Mouse (Mus musculus): ENCODE measurements at regions not wholly inside any gene's neighbourhood (a gene's known extent, or its start where the extent isn't known, plus 50 kb on each side); places are given as distances from the start of the nearest gene placed in this dataset.
"Not testable (repeated sequence)": the region's sequence is repeated elsewhere in the genome, so short reads cannot be mapped to it uniquely, and the experiment has no call there.

DNA sequence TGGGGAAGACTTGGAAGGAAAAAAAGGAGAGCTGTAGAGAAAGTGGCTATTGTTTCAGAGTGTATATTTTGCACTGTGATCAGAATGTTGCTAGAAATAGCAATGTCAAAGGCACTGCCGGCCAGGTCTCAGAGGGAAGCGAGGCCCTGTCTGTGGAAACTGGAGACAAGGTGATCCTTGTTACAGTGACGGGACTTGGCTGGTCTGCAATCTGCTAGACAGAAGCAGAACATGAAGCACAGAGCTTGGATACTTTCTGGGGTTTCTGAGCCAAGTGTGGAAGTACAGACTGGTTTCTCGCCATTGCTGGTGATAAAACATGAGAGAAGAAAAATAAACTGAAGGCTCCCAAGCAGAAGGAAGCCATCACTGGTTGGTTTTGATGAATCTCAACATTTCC is 198.3 kb upstream of the Slc7a14 start:
- no peak for DNase-seq (ENCODE audit: low spot score in 2 of 2)

DNA sequence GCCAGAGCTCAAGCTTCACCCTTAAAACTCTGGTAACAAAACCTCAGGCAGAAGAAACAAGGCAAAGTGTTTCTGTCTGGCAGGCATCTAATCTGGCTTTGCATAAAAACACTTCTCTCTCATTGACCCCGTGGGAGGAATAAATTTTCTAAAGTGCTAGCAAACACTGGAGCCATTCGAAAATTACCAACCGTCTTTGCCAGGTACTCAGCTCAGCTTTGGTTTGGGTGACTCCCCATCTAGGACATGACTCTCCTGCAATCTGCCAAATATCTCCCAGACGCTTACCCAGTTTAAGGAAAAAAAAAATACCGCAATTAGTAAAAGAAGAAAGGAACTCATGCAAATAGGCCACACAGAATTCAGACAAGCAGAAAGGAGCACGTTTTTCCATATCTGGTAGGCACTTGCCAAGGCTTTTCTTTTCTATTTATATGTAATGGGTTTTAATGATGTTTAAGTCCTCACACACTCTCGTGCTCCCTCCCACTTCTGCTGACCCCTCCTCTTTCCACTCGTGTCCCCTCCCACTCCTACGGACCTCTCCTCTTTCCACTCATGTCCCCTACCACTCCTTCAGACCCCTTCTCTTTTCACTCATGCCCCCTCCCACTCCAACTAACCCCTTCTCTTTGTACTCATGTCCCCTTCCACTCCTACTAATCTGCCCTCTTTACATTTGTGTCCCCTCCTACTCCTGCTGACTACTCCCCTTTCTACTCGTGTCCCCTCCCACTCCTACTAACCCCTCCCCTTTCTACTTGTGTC is 189.2 kb upstream of the Slc7a14 start:
- no peak for DNase-seq (ENCODE audit: low spot score in 2 of 2)

DNA sequence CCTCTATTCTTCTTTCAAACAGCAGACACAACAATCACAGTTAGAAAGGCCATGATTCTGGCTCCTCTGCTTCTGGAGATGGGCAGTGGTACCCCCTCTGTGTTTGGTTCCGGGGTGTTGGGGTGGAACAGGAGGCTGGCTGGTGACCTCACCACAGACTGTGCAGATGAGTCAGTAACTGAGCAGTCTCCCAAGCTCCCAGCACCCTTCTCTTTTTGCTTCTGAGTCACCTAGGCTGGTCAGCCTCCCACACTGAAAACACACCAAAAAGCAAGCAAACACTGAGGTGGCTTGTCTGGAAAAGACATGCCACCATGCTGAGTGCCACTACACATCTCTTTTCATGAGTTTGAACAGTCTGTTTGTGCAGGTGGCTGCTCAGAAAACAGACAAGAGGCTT is 185.1 kb upstream of the Slc7a14 start:
- DNase-seq (ENCODE audit: low spot score in 2 of 2) = no peak

DNA sequence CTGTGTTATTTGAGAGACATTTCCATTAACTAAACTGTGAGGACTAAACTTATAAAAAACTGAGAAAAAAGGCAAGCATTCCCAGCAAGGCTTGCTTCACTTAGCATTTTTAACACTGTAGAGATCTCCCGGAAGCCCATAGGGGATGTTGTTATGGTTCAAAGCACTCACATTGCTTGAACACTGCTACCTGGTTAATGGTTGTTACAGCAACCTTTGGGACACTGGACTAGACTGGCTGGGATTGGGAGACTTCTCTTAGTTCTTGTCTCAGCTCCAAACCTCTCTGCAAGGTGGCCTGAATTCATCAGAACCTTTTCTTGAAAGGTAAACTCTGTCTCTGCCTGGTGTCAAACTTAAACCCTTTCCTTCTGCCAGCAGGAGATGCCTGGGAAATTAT is 184.5 kb upstream of the Slc7a14 start:
- no peak for DNase-seq (ENCODE audit: low spot score in 2 of 2)

DNA sequence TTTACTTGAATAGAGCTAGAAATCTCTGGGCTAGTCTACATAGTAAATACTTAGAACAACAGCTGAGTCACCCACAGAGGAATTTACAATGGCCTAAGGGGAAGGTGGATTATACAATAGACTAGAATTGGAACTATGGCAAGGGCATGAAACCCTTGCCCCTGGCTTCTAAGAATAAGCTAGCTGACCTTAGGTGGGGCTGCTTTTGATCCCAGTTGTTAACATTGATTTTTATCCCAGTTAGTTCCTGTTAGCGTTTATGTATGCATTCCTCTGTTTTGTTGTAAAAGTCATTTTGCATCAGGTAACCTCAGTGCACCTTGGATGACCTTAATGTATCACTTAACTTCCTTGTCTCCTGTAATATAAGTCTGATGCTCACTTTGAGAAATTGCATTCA is 181.6 kb upstream of the Slc7a14 start:
- not testable (repeated sequence) for DNase-seq (ENCODE audit: low spot score in 2 of 2)

DNA sequence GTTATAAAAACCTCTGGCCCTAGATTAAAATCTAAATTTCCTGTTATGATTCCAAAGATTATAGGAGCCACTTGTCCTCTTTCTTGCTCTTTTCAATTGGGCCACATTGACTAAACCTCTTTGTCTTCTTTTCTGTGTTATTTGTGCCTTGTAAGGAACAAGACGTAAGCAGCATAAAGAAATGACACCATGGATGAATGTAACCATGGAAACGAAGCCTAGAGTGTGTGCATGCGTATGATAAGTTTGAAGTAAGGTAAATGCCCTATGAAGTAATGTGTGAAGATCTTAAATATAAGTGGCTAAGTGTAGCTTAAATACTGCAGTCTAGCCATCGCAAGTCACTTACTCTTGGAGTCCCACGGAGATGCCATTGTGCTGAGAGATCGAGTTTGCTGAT is 177.4 kb upstream of the Slc7a14 start:
- no peak for DNase-seq (ENCODE audit: low spot score in 2 of 2)

DNA sequence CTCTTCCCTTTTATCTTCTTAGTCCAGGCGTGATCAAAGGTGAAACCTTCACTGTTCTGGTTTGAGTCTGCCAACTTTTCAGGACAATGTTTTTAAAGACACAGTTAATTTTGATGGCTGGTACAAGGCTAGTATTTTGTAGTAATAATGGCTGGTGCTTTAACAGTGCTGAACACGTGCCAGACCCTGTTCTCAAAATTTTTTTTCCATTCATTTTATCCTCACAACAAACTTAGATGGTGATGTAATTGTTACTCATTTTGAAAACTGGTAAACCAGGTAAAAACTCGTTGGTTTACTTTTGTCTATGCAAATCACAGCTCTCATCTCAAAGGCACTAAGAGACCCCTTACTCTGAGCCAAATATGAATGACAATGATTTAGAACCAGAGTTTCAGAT is 171.8 kb upstream of the Slc7a14 start:
- no peak for DNase-seq (ENCODE audit: low spot score in 2 of 2)

DNA sequence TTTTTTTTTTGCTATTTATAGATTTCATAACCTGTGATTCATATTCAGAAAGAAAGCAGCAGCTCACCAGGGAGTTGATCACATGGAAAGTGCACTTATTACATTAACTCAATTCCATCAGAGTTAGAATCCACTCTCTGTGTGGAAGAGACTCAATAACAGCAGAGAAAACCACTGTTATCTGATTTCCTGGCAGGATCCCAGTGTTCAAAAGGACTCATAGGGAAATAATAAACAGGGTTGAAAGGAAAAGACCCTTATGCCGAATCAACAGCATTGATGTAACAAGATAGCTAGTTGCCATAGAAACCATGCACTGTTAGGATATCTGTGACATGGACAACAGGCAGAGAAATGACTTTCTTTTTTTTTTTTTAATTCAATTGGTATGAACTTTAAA is 157.7 kb upstream of the Slc7a14 start:
- no peak for DNase-seq (ENCODE audit: low spot score in 2 of 2)

DNA sequence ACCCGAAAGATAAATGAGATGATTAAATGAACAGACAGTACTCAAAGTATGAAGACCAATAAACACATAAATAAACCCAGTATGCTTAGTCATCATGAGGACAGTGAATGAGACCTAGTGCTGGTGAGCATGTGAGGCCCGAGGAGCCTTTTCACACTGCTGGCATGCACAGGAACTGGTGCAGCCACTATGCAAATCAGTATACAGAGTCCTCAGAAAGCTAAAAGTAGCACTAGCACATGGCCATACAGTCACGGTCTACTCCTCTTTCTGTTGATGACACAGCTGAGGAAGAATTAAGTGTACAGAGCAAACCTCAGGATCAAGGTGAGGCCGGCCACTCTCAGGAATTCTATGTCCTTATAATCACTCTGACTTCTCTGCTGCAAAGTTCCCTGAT is 154.1 kb upstream of the Slc7a14 start:
- DNase-seq (ENCODE audit: low spot score in 2 of 2) = no peak

DNA sequence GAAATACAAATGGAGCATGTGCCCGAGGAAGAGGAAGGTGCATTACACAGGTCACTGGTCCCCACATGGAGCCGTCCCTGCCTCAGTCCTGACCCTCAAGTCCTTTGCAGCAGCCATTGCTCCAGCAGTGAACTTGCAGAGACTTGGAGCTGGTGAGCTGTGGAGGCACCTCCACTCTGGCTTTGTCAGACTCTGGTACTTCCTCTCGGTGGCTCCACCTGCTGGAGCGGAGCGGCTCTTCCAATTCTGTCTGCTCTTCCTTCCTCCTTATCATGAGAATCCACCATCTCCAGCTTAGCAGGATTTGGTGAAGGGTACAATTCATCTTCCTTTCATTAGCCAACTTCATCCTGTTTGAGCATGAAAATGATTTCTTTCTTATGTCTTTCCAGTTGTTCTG is 149.3 kb upstream of the Slc7a14 start:
- peak in 1 of 2 experiments; percentile 17 for DNase-seq (ENCODE audit: low spot score in 2 of 2)

DNA sequence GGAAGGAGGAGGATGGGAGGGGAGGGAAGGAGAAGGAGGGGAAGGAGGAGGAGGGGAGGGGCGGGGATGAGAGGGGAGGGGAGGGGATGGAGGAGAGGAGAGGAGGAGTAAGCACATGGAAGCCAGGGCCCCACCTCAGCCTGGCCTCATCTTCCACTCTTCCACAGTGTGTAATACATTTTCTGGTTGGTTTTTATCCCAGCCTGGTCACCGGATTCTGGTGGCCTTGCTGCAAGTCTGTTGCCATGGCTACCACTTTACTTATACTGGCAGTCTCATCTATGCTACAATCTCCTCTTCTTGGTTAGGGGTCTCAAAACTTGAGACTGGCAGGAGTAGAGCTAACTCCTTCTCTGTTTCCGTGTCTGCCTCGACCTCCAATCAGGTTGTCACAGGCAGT is 147.8 kb upstream of the Slc7a14 start:
- no peak for DNase-seq (ENCODE audit: low spot score in 2 of 2)

DNA sequence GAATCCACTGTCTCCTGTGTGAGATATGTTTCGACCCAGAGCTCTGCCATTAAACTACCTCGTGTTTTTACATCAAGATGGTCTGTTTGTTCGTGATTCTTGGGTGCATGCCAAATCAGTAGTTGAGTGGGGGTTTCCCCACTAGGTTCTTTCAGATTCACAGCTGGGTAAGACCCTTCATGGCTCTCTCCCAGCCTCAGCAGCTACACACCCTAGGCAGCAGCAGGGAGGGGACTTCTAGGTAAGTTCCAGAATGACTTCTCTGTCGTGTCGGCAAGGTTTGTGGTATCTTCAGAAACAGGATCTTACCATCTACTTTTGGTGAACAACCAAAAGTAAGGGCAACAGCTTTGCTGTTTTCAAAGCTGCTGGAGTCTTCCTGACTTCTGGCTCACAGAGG is 144.9 kb upstream of the Slc7a14 start:
- DNase-seq (ENCODE audit: low spot score in 2 of 2) = no peak

DNA sequence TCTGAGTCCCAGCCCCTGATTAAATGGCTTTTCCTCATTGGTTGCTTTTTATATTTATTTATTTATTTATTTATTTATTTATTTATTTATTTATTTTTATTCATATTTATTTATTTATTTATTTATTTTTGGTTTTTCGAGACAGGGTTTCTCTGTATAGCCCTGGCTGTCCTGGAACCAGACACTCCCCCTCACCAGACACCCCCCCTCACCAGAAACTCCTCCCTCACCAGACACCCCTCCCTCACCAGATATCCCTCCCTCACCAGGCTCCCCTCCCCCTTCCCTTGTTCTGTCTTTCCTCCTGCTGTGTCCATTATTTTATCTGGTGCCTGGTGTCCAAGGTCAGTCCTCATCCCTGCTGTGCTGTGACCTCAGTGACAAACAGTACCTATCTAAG is 134.7 kb upstream of the Slc7a14 start:
- no peak for DNase-seq (ENCODE audit: low spot score in 2 of 2)

DNA sequence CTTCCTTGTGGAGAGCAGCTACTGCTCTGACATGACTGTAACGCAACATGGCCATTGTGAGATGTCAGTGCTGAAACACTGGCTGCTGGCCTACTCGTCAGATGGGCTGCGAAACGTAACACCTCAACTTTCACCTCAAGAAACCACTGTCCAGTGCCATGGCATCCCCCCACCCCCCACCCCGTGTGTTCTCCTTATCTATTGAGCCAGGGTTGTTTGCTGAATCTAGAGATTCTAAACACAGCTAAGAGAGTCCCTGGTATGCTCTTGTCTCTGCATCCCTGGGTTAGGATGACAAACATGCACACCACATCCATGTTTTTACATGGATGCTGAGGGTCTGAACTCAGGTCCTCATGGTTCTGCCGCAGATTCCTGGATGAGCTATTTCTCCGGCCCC is 134.1 kb upstream of the Slc7a14 start:
- no peak for DNase-seq (ENCODE audit: low spot score in 2 of 2)

DNA sequence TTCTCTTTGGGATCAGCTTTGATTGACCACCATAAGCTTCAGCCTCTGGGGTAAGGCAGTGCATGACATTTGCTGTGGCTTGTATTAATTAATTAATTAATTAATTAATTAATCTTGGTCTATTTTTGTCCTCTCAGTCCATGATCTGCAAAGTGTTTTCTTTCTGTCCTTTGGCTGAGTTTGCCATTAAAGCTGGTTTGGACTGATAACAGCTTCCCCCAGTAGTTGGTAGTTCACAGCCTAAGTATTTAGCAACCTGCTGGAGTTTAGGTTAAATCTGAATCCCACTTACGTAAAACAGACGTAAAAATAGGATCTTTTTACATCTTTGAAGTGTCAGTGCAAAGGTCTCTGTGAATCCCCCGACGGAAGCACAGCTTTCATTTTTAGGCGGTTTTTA is 133.7 kb upstream of the Slc7a14 start:
- DNase-seq (ENCODE audit: low spot score in 2 of 2) = no peak

DNA sequence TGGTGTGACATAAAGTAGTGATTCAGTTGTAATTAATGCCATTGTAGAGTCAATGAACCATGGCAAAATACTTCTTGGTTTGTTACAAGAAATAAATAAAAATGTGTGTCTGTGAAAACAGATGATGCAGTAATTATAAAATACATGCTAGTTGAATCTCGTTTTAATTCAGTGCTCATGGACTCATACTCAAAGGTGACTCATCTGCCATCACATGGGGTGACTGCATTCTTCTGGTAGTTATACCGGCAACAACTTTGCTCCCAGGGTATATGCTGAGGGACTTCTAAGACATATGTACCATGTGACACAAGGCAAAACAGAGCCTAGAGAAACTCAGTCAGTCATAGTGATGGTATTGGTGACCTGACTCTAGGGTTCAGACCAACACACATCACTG is 130.1 kb upstream of the Slc7a14 start:
- DNase-seq (ENCODE audit: low spot score in 2 of 2) = no peak

DNA sequence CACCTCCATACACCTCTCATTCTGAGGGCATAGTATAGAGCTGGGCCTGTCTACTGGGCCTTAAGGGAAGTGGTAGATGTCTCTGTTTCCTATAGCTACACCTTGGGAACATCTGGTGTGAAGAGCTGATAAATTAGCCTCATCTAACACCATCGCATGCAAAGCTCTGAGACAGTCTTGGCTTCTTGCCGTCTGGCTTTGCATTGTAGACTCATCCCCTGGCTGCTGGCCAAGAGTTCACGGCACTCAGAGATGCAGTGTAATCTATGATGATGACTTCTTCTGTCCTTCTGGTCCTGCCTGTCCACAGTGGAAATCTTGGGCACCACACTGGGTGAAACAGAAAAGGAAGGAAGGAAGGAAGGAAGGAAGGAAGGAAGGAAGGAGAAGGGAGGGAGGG is 127.8 kb upstream of the Slc7a14 start:
- peak in 1 of 2 experiments; percentile 8 for DNase-seq (ENCODE audit: low spot score in 2 of 2)

DNA sequence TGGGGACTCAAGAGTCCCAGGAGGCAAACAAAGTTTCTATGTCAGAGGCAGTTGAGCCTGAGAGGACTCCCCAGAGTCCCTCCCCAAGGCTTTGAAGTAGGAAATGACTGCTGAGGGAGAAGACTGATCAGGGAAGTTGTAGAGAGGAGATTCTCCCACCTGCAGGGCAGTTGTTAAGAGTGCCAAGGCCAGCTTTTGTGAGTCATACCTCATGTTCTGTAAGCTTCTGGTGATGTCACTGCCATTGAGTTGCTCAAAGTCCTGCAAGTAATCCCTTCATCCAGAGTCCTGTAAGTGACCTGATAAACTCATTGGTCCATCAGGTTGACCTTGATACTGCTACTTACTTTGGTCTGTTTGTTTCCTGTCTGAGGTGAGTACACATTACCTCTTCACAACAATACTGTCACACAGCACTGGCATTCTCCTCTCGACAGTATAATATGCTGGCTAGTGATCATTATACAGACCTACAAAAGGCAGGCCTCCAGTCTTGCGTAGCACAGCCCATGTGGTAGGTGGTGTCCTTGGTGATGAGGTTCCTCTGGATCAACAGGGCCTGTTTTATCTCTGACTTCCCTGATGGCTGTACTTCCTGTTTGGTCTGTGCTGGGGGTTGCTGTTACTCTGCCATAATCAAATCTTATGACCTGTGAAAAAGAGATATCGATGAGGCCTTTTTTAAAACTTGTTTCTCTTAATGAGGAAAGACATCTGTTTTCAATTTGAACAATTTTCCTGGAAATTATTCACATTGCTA is 125.2 kb upstream of the Slc7a14 start:
- no peak for DNase-seq (ENCODE audit: low spot score in 2 of 2)

DNA sequence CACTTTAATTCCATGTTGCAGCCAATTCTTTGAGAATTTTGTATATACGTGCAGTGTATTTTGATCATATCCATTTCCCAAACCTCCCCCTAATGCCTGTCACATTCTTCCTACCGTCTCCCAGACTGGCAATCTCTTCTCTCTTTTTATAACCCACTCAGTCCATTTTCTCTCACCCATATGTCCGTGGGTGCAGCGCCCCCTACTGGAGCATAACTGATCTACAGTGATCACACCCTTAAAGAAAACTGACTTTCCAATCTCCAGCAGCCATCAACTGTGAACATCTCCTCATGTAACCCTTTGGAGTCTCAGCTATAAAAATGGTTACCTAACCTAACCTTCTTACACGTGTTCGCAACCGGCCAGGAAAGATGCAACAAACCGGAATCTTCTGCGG is 123.0 kb upstream of the Slc7a14 start:
- DNase-seq (ENCODE audit: low spot score in 2 of 2) = no peak

DNA sequence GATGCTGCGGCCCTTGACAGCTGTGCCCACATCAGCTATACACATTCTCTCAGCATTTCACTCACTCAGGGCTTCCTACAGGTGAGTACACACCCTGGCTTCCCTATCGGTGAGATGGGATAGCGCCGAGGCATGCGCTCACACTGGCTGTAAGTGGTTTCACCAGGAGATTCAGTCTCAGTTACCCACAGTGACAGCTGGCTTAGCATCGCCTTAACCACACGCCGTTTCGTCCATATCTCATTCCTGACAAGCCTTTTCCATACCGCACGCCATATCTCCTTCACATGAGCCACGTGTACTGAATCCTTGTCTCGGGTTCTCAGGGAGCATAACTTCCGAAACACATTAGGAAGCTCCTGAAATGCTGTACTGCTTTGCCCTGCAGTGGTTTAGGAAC is 113.3 kb upstream of the Slc7a14 start:
- no peak for DNase-seq (ENCODE audit: low spot score in 2 of 2)

DNA sequence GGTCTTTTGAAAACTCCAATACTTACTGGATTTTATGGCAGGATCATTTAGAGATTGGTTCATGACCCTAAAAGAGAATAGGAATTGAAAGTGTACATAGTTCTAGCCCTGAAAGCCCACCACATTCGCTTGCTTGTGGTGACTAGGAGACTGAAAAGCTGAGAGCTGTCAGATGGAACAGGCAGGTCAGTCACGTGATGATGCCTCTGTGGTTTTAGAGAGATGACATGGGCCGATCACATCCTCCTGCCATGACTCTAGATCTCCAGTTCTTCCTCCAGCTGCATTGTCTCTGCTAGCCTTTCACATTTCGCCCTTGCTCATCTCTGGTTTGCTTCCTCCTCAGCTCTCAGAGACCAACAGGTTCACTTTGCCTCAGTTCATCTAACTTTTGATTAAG is 98.6 kb upstream of the Slc7a14 start:
- DNase-seq (ENCODE audit: low spot score in 2 of 2) = no peak

DNA sequence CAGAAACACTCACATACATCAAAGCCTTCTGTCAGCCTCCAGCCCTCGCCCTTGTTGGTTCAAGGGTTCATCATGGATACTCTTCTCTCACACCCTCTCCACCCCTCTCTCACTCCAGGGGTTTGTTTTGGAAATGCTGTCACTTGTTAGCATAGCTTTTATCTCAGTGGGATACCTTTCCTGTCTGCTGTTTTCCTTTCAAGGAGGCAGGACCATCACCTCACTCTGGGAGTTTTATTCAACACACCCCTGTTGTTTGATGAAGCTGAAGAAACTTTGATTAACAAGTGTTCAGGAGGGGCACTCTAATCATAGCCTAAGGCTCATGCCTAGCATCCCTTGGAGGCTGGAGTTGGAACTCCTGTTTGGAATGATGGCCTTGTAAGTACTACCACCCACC is 95.7 kb upstream of the Slc7a14 start:
- no peak for DNase-seq (ENCODE audit: low spot score in 2 of 2)

DNA sequence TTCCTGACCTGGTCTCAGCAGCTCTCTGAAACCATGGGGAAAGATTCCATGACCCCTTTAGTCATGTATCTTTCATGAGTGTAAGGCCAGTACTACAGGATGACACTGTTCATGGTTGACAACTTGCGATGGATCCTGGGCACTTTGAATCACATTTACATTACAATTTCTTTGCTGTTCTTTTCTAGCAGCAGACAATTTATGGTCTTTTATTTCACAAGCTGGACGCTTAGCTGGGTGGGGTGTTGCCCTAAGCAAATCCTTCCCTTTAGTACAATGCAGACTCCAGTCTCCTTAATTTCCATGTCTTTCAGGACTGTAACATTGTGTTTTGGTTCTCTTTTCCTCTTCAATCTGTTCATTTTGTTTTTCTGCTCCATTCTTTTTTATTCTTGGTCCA is 89.0 kb upstream of the Slc7a14 start:
- DNase-seq (ENCODE audit: low spot score in 2 of 2) = no peak

DNA sequence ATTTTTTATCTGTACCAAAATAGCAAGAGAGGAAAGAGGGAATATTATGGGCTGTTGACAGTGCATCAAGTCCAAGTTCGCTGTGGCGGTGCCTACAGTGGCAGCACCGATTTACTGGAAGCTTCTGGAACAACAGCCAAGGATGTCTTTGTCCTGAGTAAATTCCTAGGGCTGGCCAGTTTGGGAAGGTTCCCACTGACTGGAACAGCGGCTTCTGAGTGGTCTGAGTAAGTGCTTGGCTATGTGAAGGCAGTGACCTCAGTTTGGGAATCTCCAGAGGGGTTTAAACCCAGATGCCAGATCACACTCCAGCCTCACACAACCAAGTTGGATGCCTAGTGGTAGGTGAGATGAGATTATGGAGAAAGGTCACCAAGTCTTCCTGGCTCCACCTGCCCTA is 84.4 kb upstream of the Slc7a14 start:
- DNase-seq (ENCODE audit: low spot score in 2 of 2) = no peak
